Mouse (Mus musculus): ENCODE measurements around the gene Timd2.
"Not testable (repeated sequence)": the region's sequence is repeated elsewhere in the genome, so short reads cannot be mapped to it uniquely, and the experiment has no call there.

The Timd2 gene

GRCm38 (mm10) chr11:46706664-46707356 is at the start of gene Timd2:
Gene Timd2, minus strand, starts transcription at chr11:46707061.
- no peak for DNase-seq (ENCODE audit: low read depth in 2 of 2, low spot score in 2 of 2)

- not testable (repeated sequence) for DNase-seq (ENCODE audit: low read depth in 2 of 2, low spot score in 2 of 2)
Measured at GRCm38 (mm10) chr11:46755714-46756113, 48.9 kb upstream of the Timd2 start.

- no peak for DNase-seq (ENCODE audit: low read depth in 2 of 2, low spot score in 2 of 2)
Measured at GRCm38 (mm10) chr11:46754669-46755068, 47.8 kb upstream of the Timd2 start.

- DNase-seq (ENCODE audit: low read depth in 2 of 2, low spot score in 2 of 2), result no peak
Measured at GRCm38 (mm10) chr11:46753662-46754061, 46.8 kb upstream of the Timd2 start.

GRCm38 (mm10) chr11:46747996-46748395 is 41.1 kb upstream of the Timd2 start:
- DNase-seq (ENCODE audit: low read depth in 2 of 2, low spot score in 2 of 2), result no peak

GRCm38 (mm10) chr11:46741716-46742115 is 34.9 kb upstream of the Timd2 start:
- no peak for DNase-seq (ENCODE audit: low read depth in 2 of 2, low spot score in 2 of 2)

- DNase-seq (ENCODE audit: low read depth in 2 of 2, low spot score in 2 of 2), result no peak
Measured at GRCm38 (mm10) chr11:46740886-46741285, 34.0 kb upstream of the Timd2 start.

- no peak for DNase-seq (ENCODE audit: low read depth in 2 of 2, low spot score in 2 of 2)
Measured at GRCm38 (mm10) chr11:46739501-46739900, 32.6 kb upstream of the Timd2 start.

GRCm38 (mm10) chr11:46735076-46735475 is 28.2 kb upstream of the Timd2 start, which contains the start of gene Havcr1:
Gene Havcr1, plus strand, starts transcription at chr11:46735080.
- not testable (repeated sequence) for DNase-seq (ENCODE audit: low read depth in 2 of 2, low spot score in 2 of 2)

GRCm38 (mm10) chr11:46734617-46735016 is 27.8 kb upstream of the Timd2 start:
- DNase-seq (ENCODE audit: low read depth in 2 of 2, low spot score in 2 of 2), result no peak

- DNase-seq (ENCODE audit: low read depth in 2 of 2, low spot score in 2 of 2), result no peak
Measured at GRCm38 (mm10) chr11:46733242-46733789, 26.5 kb upstream of the Timd2 start.

- no peak for DNase-seq (ENCODE audit: low read depth in 2 of 2, low spot score in 2 of 2)
Measured at GRCm38 (mm10) chr11:46731541-46732070, 24.7 kb upstream of the Timd2 start.

- no peak for DNase-seq (ENCODE audit: low read depth in 2 of 2, low spot score in 2 of 2)
Measured at GRCm38 (mm10) chr11:46698830-46699229, 8.0 kb downstream of the Timd2 start.

GRCm38 (mm10) chr11:46698278-46698655 is 8.6 kb downstream of the Timd2 start:
- no peak for DNase-seq (ENCODE audit: low read depth in 2 of 2, low spot score in 2 of 2)

- DNase-seq (ENCODE audit: low read depth in 2 of 2, low spot score in 2 of 2), result no peak
Measured at GRCm38 (mm10) chr11:46697433-46698277, 9.2 kb downstream of the Timd2 start.

GRCm38 (mm10) chr11:46695849-46696248 is 11.0 kb downstream of the Timd2 start:
- not testable (repeated sequence) for DNase-seq (ENCODE audit: low read depth in 2 of 2, low spot score in 2 of 2)

- DNase-seq (ENCODE audit: low read depth in 2 of 2, low spot score in 2 of 2), result no peak
Measured at GRCm38 (mm10) chr11:46690136-46690535, 16.7 kb downstream of the Timd2 start.

GRCm38 (mm10) chr11:46683723-46684122 is 23.1 kb downstream of the Timd2 start:
- no peak for DNase-seq (ENCODE audit: low read depth in 2 of 2, low spot score in 2 of 2)

GRCm38 (mm10) chr11:46682842-46683241 is 24.0 kb downstream of the Timd2 start:
- no peak for DNase-seq (ENCODE audit: low read depth in 2 of 2, low spot score in 2 of 2)

- DNase-seq (ENCODE audit: low read depth in 2 of 2, low spot score in 2 of 2), result no peak
Measured at GRCm38 (mm10) chr11:46667938-46668337, 38.9 kb downstream of the Timd2 start.

GRCm38 (mm10) chr11:46667105-46667504 is 39.8 kb downstream of the Timd2 start:
- DNase-seq (ENCODE audit: low read depth in 2 of 2, low spot score in 2 of 2), result no peak
